Mouse (Mus musculus) gastrocnemius, postnatal 14 days (tissue): ENCODE measurements around the gene Atad3a. TPM values are rescaled to one million over a fixed set of nuclear protein-coding genes. Genes with fewer than 3 reads are reported as not detected.
A peak's percentile ranks its signal among the peaks of the same experiment; 100 is the strongest.

Experiments
- DNase-seq: peaks from one replicate; pipeline ENCODE4 v3.0.0; 2021; ENCODE audit warnings: mixed read lengths
- intact Hi-C: fragments of 180-260 bp; cut with DNase I; formaldehyde crosslinking; loops from one replicate; pipeline ENCODE4 v1.15.1; 2025; ENCODE audit warnings: low total_unique reads
- microRNA-seq, 2 experiments: library from miRNA; unstranded; fragments of <30 nt; microRNA quantifications; one replicate each; pipeline ENCODE4 v1.2.0; 2021
- total RNA-seq, 2 experiments: library from RNA; stranded (reverse); gene quantifications; 2 replicates each; pipeline ENCODE4 v1.2.3; 2021

Gene Atad3a
- total RNA-seq, 2 experiments from 2014 or later, result 23.9 to 26.1 TPM

DNA sequence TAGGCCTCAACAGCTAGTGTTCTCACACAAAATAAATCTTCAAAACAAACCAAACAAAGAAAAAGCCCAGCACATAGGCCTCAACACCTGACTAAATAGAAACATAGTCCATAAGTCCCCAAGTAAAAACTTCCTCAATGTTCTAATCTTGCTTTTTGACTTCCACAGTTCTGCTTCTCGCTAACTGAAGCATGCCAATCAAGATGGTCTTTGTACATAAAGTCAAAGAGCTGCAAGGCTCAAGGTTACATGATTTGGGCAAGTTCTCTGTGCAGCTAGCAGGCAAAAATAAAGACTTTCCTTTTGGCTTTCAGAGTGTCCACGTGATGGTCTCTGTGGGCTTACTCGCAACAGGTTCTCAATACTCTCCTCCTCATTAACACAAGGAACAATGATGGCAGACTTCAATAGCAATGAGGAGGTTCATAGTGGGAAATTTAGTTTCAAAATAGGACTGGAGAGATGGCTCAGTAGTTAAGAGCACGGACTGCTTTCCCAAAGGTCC, 57.4 kb downstream of the Atad3a start:
- no peak for DNase-seq
- intact Hi-C loops, result no loop called here

DNA sequence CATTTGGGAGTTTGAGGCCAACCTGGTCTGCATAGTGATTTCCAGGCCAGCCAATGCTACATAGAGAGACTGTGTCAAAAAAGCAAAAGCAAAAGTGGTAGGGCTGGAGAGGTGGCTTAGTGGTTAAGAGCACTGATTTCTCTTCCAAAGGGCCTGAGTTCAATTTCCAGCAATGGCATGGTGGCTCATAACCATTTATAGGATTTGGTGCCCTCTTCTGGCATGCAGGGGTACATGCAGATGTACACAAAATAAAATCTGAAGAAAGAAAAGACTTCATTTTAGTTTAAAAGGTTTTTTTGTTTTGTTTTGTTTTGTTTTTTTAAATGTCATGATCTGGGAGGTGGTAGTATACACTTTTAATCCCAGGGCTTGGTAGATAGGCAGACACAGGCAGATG, 60.5 kb downstream of the Atad3a start:
- intact Hi-C loops, result no loop called here
- DNase-seq, result no peak

DNA sequence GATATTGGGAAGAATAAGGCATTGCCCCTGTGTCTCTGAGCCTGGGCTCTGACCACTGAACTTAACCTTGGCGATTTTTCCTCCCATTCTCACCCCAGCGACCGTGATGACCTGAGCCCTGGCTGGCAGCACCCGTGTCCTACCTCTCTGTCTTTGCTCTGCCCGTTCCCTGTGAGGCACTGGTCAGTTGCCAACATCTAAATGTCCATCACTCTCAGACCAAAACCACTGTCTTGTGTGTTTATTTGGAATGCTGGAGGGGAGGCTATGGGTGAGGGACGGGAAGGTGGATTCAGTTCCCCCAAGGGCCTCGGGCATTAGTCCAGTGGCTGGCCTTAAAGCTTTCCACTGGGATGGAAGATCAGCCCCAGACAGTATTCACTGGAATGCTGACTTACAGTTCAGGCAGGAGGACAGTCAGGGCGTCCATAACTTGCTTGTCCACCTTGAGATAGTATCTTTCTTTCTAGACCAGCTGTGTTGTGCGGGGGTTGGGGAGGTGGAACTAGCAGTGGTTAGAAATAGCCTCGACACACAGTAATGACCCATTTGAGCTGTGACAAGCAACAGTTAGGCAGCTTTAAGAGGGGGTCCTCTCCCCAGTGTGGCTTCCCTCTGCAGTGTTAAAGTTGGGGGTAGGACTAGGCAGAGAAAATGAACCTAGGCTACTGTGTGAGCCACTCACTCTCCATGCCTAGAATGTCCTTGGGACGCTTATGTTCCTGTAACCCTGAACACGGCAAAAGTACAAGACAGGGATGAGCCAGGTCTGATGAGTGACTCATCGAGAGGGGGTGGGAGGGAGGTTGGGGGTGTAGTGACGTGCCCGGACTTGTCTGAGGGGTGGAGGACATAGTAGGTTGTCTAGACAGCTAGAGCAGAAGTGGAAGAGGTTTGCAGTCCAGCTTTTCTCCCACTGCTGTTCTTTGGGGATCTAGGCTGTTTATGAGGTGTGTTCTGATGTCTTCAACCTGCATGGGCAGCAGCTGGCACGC, 64.3 kb downstream of the Atad3a start:
- intact Hi-C loops, result no loop called here
- DNase-seq, result no peak

DNA sequence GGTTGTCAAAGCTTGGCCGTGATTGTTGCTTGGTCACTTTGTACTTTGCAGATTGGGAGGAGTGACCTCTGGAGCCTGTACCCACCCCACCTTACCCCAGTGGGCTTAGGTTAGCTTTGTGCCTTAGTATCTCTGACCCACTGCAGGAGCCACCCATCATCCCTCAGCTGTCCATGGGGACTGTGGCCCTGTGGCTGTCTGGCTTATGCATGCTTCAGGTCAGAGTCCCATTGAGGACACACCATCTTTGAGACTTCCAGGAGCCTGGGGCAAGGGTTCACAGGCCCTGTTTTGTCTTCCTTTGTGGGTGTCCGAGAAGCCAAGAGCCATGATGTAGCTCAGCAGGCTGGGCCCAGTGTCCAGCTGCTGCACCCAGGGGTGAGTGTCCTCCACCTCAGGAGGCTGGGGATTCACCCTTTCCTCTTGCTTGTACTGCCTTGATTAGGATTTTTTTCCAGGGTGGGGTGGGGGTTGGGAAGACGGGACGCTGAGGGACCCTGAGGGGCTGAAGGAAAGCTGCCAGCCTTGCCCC, 65.3 kb downstream of the Atad3a start:
- DNase-seq, result no peak
- intact Hi-C loops, result no loop called here

DNA sequence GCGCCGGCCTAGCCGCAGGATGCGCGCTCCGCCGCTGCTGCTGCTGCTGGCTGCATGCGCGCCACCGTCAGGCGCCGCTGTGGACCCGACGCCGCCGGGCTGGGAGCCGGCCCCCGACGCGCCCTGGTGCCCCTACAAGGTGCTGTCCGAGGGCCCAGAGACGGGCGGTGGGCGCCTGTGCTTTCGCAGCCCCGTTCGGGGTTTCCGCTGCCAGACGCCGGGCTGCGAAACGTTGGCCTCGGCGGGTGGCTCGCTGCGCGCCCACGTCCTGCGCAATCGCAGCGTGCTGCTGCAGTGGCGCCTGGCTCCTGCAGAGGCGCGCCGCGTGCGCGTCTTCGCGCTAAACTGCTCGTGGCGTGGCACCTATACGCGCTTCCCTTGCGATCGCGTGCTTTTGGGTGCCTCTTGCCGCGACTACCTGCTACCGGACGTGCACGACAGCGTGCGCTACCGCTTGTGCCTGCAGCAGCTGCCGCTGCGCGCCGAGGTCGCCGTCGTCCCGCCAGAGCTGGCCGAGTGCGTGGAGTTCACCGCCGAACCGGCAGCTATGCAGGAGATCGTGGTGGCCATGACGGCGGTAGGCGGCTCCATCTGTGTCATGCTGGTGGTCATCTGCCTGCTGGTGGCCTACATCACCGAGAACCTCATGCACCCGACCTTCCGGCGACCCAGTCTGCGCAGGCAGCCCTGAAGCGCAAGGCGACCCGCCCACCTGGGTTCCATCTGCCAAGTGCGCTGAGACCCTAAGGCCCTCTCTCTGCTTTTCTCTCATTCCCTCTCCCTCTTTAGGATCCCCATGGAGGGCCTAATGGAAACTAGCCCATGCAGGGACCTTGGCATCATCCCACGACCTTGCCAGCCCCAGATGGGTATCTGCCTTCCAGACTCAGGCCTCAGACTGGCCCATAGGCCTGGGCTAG, 66.2 kb downstream of the Atad3a start:
- peak; percentile 63 for DNase-seq
- intact Hi-C loops, result no loop called here

DNA sequence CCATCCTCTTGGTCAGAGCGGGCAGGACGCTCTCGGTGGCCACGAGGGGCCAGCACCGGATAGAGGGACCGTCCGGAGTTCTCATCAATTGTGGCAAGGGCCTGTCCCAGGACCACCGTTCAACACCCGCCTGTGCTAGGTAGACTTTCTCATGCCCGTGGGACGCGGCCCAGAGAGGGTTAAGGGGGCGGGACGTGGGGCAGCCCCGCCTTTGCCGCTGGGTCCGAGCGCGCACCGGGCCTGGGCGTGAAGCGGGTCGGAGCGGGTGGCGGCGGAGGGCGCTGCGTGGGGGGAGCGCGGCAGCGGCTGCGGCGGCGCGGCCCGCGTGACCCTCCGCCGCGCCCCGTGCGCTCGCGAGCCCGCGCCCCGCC, 66.8 kb downstream of the Atad3a start, which contains the start of gene Fndc10:
TSS of gene Fndc10 (plus strand) at position 232 of the 371 bp plus-strand sequence.
- peak; percentile 74 for DNase-seq
- intact Hi-C loops, result no loop called here

DNA sequence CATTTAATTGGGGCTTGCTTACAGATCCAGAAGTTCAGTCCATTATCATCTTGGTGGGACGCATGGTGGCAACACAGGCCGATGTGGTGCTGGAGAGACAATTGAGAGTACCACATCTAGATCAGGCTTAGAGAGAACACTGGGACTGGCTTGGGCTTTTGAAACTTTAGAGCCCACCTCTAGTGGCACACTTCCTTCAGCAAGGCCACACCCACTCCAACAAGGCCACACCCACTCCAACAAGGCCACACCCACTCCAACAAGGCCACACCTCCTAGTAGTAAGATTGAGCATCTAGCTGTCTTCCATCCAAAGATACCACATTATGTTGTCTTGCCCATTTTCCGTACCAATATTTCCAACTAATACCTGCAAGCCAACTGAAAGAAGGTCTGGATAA, 68.5 kb downstream of the Atad3a start:
- DNase-seq, result no peak
- intact Hi-C loops, result no loop called here

Small RNAs within 50 kb of the gene (microRNA-seq; reads per million reads assigned to microRNA genes)
- 0 reads per million in 2 experiments for gene Gm27743

Other genes starting within 250 kb of the Atad3a start
- 10 to 100 TPM; 14.5 to 19.6 TPM for gene Nadk, start 198.7 kb downstream of the Atad3a start, total RNA-seq
- 1 to 10 TPM; 4.6 to 4.7 TPM for gene Slc35e2, start 159.7 kb downstream of the Atad3a start, total RNA-seq
- gene Cdk11b, start 136.2 kb downstream of the Atad3a start, total RNA-seq, result 10 to 100 TPM; 25.9 TPM
- not detected for gene Gm10563, start 115.7 kb downstream of the Atad3a start, total RNA-seq
- 10 to 100 TPM in 1 of 2 experiments, 1 to 10 TPM in 1; 8.0 to 11.4 TPM for gene Mmp23, start 107.7 kb downstream of the Atad3a start, total RNA-seq
- gene Mib2, start 91.9 kb downstream of the Atad3a start, total RNA-seq, result 10 to 100 TPM; 11.3 to 13.3 TPM
- gene Fndc10, start 66.8 kb downstream of the Atad3a start, total RNA-seq, result 1 to 10 TPM; 2.8 to 3.9 TPM
- 10 to 100 TPM; 42.6 TPM for gene Ssu72, start 56.3 kb downstream of the Atad3a start, total RNA-seq
- under 1 TPM; 0.57 to 0.66 TPM for gene Tmem240, start 26.3 kb downstream of the Atad3a start, total RNA-seq
- 10 to 100 TPM in 1 of 2 experiments, 1 to 10 TPM in 1; 9.0 to 13.8 TPM for gene Vwa1, start 13.6 kb upstream of the Atad3a start, total RNA-seq
- 1 to 10 TPM; 1.3 to 1.4 TPM for gene Tmem88b, start 24.8 kb upstream of the Atad3a start, total RNA-seq
- not detected for gene Ankrd65, start 29.3 kb upstream of the Atad3a start, total RNA-seq
- 10 to 100 TPM; 45.4 to 48.3 TPM for gene Mrpl20, start 41.8 kb upstream of the Atad3a start, total RNA-seq
- gene Ccnl2, start 51.4 kb upstream of the Atad3a start, total RNA-seq, result 10 to 100 TPM; 20.6 to 29.0 TPM
- 10 to 100 TPM; 78.8 to 80.8 TPM for gene Aurkaip1, start 70.2 kb upstream of the Atad3a start, total RNA-seq
- 10 to 100 TPM; 75.4 to 79.4 TPM for gene Mxra8, start 78.6 kb upstream of the Atad3a start, total RNA-seq
- 10 to 100 TPM; 88.6 to 89.4 TPM for gene Dvl1, start 86.3 kb upstream of the Atad3a start, total RNA-seq
- under 1 TPM; 0.10 to 0.13 TPM for gene Tas1r3, start 102.3 kb upstream of the Atad3a start, total RNA-seq
- gene Cptp, start 108.3 kb upstream of the Atad3a start, total RNA-seq, result 10 to 100 TPM; 16.5 to 17.0 TPM
- 10 to 100 TPM; 15.4 to 15.9 TPM for gene Ints11, start 108.5 kb upstream of the Atad3a start, total RNA-seq
- gene Pusl1, start 130.7 kb upstream of the Atad3a start, total RNA-seq, result 10 to 100 TPM in 1 of 2 experiments, 1 to 10 TPM in 1; 9.2 to 13.1 TPM
- 10 to 100 TPM; 10.1 to 10.3 TPM for gene Acap3, start 130.7 kb upstream of the Atad3a start, total RNA-seq
- 10 to 100 TPM; 46.3 to 51.7 TPM for gene Ube2j2, start 182.7 kb upstream of the Atad3a start, total RNA-seq
- gene C1qtnf12, start 201.2 kb upstream of the Atad3a start, total RNA-seq, result 10 to 100 TPM; 13.3 to 19.9 TPM
- gene B3galt6, start 231.6 kb upstream of the Atad3a start, total RNA-seq, result 1 to 10 TPM; 2.6 TPM
- gene Sdf4, start 231.8 kb upstream of the Atad3a start, total RNA-seq, result 10 to 100 TPM; 77.4 to 78.0 TPM